Mouse (Mus musculus): ENCODE data around the gene Zbtb8os.

- TF ChIP-seq CTCF (IDR thresholded peaks at IDR 0.05; ENCODE audit: control insufficient read depth, insufficient read depth, insufficient replicate concordance, low read depth, low read length) (no peak), POLR2A (IDR thresholded peaks at IDR 0.05; ENCODE audit: control insufficient read depth, low read depth, low read length) (peak; percentile 79)
Observed at GRCm38 (mm10) chr4:129335216-129336074, at the start of gene Zbtb8os, which contains the start of gene Rbbp4.
